Mouse (Mus musculus): Measurements from ENCODE around the gene Wdr75.

Gene Wdr75

GRCm38 (mm10) chr1:45838271-45838670 is 43.3 kb downstream of the Wdr75 start:
- no peak for DNase-seq

GRCm38 (mm10) chr1:45845466-45845865 is 50.5 kb downstream of the Wdr75 start:
- DNase-seq = no peak

- DNase-seq = no peak
These were observed 63.1 kb downstream of the Wdr75 start for GRCm38 (mm10) chr1:45858038-45858437.

GRCm38 (mm10) chr1:45860349-45860748 is 65.4 kb downstream of the Wdr75 start:
- peak in 1 of 2 experiments; percentile 8 for DNase-seq

- no peak for DNase-seq
These were observed 66.2 kb downstream of the Wdr75 start for GRCm38 (mm10) chr1:45861162-45861561.

DNA sequence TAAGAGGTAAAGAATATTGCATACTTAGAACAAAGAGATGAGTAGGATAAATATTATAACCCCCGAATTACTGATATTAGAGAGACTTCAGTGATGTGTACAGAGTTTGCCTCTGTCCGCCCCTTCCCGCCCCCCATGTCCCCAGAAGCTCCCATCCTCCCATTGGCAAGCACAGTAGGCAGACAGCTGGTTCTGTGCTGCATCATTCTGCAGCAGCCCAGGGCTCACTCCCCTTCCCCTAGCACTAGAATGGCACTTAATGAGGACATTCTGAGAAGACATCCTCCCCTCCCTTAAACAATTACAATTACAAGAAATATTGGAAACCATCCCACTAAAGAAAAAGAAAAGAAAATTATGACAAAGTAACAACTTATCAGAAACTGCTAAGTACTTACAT is 68.7 kb downstream of the Wdr75 start:
- no peak for DNase-seq

GRCm38 (mm10) chr1:45864564-45865014 is 69.6 kb downstream of the Wdr75 start:
- DNase-seq = peak; percentile 19 to 61

- DNase-seq = peak in 1 of 2 experiments; percentile 43
These were observed 70.3 kb downstream of the Wdr75 start for GRCm38 (mm10) chr1:45865316-45865715.

- DNase-seq = no peak
These were observed 70.8 kb downstream of the Wdr75 start for GRCm38 (mm10) chr1:45865727-45866126.

DNA sequence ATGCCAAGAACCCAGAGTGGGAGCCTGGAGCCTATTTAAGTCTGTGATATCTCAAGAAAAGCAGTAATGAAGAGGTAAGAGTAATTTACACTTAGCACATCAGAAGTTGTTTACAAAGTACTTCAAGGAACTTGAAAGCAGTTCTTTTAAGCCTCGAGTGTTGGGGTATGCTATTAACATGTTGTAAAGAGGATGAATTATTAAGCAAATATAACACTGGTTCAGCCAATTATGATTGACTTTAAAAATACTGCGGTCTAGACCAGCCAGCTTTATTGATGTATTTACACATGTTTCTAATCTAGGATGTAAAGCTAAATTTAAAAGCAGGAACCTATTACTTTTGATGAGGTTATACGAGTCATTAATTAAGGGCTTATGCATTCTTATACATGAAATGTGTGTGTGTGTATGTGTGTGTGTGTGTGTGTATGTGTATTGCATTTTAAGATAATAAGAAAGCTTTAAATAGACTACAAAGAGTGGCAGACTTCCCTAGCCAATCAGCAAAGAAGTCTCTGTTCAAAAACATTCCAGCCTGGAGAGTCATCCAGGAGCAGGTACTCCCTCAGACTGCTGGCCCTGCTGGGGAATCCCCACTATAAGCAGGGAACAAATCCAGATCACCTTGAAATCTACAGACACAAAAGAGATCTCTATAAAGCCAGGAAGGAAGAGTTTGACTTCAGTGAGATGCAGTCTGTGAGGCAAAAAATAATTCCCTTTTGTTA is 71.5 kb downstream of the Wdr75 start:
- DNase-seq = no peak

GRCm38 (mm10) chr1:45868050-45868449 is 73.1 kb downstream of the Wdr75 start:
- DNase-seq = no peak

DNA sequence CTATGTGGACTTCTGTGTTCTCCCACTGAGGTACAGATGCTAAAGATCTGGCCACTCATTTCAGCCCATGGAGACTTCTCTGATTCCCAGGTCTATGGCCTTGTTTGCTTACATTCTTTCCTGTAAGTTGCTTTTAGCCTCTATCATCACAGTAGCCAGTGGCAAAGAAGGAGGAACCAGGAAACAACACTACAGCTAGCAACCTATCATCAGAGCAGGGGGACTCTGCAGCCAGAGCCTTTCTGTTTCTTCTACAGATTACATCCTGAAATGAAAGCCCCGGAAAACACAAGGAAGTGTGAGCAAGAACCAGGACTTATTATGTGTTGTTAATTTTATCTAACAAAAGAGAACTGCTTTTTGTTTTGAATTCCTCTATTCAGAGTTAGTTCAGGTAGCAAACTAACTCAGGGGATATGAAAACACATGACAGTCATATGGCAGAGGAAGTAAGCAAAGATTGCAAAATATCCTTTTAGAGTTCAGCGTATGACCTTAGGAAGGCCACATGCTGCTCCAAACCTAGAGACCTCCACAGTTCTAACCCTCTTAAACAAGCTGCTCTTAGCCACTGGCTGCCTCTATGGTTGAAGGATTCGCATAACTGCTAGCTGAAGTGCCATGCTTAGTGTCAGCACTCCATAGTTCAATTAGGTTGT is 73.6 kb downstream of the Wdr75 start:
- no peak for DNase-seq
